Mouse (Mus musculus): ENCODE data around the gene Glrx5. TPM values are rescaled to one million over a fixed set of nuclear protein-coding genes. Genes with fewer than 3 reads are reported as not detected.

The Glrx5 gene
- 10 to 100 TPM; 54.6 to 57.3 TPM for total RNA-seq (2021)
- long read RNA-seq, experiment 1, transcript Glrx5-201 (2 exons, 2,925 nt) = major isoform, 160 of 209 reads
- long read RNA-seq, experiment 1, partial matches to known transcripts = 48 of 209 reads
- long read RNA-seq, experiment 1, other reads (novel, unspliced or antisense) = 1 of 209 reads
- long read RNA-seq, experiment 2, transcript Glrx5-201 (2 exons, 2,925 nt) = major isoform, 105 of 136 reads
- long read RNA-seq, experiment 2, partial matches to known transcripts = 30 of 136 reads
- long read RNA-seq, experiment 2, other reads (novel, unspliced or antisense) = 1 of 136 reads

DNA sequence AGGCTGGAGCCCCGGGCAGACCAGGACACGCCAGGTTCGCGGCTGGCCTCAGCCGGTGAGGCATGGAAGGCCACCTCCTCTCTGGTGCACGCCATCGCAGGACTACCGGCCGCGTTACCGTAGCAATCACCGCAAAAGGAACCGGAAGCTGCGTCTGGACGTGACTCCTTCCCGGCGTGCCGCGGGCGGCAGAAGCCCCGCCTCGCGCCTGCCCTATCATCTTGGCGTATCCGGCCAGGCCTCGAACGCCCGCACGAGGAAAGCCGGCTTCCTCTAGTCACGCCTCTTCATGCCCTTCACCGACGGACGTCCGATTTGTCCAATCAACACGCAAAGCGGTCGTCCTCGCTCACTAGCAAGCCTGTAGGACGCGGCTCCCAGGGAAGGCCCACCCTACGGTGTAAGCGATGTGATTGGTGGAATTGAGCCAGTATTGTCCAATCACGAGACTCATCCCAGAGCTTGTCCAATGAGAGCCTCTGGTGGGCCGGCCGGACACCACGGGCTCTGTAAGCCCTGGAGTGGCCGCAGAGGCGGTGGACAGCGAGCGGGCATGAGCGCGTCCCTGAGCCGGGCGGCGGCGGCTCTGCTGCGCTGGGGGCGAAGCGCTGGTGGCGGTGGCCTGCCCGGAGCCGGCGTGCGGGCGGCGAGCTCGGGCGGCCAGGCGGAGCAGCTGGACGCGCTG, at the start of gene Glrx5:
Gene Glrx5, plus strand, starts transcription at position 542 of the 685 bp plus-strand sequence.
- peak; percentile 100 for DNase-seq (ENCODE audit: low spot score)

DNA sequence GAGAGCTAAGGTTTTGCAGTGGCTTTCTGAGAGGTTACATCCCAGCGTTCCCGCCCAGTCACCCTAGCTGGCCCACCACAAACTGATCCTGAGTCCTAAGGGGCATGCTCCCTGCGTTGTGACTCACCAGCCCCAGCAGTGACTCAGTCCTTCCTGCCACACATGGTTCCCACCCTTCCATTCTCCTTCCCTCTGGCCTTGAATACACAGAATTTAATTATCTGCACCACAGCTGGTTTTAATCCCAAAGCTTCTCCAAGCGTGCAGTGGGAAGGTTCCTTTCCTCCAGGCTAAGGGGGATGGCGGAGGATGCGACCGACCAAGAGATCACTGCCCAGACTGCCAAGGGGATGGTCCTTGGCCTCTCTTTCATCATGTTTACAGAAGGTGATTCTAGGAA, 49.0 kb upstream of the Glrx5 start:
- DNase-seq (ENCODE audit: low spot score) = peak; percentile 65

DNA sequence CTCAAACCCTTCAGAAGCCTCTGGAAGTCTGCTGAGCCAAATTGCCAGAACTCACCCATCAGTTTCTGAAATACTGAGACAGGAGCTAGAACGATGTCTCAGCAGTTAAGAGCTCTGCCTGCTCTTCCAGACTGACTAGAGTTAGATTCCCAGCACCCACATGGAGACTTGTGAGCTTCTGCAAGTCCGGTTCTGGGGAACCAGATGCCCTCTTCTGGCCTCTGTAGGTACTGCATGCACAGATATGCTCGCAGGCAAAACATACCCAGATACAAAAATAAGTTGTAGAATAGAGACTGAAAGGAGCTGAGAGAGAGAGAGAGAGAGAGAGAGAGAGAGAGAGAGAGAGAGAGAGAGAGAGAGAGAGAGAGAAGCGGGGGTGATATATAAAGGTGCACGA, 47.4 kb upstream of the Glrx5 start:
- no peak for DNase-seq (ENCODE audit: low spot score)

DNA sequence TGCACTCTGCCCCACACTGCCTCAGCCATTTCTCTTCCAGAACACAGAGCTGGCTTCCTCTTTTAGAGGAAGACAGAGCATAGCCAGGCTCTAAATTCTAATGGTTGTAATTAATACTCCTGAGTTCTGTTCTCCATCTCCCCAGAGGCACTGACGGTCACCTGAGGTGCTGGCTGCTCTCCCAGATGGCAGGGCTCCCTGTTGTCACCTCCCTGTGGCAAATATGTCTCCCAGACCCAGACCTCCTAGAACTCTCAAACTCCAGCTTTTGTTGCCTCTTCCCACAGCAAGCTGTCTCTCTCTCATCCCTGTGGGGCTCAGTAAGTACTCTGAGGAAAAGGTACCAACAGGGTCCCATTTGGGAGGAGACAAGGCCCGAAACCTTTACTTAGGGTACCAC, 46.5 kb upstream of the Glrx5 start:
- DNase-seq (ENCODE audit: low spot score) = no peak

DNA sequence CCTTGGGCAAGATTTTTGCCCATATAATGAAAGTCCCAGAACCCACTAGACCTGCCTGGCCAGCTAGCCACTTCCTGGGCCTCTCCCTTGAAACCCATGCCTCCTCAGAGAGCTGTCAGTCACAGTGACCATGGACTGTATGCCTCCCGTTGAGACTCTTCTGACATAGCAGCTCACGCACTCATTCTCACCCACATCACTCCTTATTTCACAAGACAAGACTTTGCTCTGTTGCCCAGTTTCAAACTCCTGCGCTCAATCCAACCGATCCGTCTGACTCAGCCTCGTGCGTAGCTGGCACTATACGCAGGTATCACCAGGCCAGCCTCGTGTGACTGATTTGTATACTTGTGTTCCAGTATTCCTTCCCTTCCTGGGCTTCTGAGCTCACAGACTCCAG, 45.7 kb upstream of the Glrx5 start:
- no peak for DNase-seq (ENCODE audit: low spot score)

DNA sequence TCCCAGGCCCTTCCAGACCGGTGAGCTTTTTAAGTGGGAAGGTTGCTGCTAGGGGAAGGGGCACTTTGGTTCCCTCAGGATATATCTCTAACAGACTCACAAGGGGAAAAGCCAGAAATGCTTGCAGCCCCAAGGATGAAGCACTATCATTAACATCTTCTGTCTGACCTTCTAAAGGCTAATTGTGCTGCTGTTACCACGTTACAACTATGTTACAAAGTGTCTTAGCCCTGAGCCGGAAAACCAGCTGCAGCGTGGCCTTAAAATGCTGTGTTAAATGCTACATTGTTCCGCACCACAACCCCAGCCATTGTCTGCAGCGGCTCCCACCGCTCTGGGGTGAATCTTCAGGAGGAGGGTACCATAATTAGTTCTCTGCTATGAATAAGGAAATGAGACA, 44.6 kb upstream of the Glrx5 start:
- no peak for DNase-seq (ENCODE audit: low spot score)

DNA sequence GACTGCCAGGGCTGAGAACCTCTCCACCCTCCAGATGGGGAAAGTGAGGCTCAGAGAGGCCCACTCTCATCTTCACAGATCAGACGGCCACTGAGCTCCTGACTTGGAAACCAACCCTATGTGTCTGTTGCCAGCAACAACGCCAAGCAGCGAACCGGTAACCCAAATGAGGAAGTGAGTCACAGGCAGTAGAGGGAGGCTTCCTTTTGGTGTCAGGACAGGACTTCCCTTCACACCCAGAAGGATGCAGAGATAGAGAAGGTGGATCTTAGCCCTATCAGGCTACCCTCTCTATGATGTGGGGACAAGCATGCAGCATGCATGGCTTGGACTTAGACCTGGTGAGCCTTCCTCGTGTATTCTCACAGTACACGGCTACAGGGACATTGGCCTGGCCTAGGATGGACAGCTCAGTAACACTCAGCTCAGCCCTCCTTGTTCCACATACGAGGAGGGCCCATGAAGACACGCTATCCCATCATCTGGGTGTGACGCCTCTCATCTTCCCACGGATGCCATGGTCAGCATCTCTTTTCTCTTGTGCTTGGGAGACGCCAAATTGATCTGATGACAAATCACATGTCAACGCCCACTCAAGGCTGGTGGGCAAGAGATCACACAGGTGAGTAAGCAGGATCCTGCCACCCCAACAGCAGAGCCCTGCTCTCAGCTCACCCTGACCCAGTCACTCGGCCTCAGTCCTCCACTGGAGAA, 41.6 kb upstream of the Glrx5 start:
- no peak for DNase-seq (ENCODE audit: low spot score)

DNA sequence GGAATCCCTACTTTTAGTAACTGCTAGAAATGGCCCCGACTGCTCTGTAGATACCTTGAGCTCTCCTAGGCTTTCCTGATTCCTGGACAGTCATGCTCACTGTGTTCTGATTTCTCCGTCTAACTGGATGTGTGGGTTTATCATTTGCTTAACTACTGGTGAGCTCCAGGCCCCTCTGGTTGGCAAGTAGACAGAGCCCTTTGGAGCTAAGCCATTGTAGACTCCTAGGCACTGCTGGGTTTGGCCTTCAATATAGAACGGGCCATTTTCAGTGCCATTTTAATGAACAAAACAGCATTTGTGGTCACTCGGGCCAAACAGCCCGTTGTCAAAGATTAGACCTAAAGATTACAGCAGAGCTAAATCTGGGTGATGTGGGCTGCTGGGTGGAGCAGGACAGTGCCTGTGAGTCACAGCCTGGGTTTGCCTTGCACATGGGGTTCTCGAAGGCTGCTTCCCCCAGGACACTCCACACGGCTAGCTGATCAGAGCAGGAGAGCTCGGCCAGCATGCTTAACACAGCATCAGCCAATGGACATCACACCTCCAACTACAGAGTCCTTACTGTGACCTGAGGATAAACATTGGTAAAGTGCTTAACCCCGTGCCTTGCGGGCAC, 40.3 kb upstream of the Glrx5 start:
- peak; percentile 43 for DNase-seq (ENCODE audit: low spot score)

DNA sequence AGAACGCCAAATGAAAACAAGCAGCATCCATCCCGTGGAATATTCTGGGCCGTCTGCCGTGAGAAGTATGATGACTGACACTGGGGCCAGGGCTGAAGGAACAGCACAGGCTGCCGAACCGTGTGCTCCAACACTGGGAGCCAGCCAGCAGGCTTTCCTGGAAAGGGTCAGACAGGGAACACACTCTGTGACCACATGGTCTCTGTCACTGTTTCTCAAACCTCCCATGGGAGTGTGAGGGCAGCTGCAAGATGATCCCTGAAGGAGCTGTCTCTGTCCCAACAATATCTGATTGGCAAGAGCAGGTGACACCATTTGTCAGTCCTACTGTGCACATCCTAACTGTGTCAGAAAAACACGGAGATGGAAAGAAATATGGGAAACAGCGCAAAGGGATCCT, 39.6 kb upstream of the Glrx5 start:
- DNase-seq (ENCODE audit: low spot score) = peak; percentile 74

DNA sequence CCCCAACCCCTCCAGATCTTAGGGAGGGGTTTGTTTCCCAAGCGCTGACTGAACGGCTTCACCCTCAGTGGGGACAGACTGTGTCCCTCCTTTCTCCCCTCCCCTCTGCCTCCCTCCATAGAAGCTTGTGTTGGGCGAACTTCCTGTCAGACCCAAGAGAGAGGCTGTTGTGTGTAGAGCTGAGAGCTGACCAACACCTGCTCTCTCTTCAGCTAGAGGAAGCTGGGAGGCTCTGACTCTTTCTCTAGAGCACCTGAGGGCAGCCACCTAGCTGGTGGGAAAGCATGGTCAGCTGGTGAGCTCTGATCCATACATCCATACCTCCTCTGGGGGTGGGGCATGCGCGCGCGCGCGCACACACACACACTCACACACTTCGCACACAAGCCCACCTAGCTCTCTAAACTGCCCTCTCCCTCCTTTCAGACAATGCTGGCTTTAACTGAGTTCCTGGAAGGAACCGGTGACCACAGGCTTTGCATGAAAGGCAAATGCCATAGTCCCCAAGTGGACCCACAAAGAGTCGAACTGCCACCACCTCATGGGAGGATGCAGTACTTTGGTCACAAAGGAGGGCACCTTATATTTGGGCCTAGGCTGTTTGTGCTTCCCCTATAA, 37.1 kb upstream of the Glrx5 start:
- no peak for DNase-seq (ENCODE audit: low spot score)

DNA sequence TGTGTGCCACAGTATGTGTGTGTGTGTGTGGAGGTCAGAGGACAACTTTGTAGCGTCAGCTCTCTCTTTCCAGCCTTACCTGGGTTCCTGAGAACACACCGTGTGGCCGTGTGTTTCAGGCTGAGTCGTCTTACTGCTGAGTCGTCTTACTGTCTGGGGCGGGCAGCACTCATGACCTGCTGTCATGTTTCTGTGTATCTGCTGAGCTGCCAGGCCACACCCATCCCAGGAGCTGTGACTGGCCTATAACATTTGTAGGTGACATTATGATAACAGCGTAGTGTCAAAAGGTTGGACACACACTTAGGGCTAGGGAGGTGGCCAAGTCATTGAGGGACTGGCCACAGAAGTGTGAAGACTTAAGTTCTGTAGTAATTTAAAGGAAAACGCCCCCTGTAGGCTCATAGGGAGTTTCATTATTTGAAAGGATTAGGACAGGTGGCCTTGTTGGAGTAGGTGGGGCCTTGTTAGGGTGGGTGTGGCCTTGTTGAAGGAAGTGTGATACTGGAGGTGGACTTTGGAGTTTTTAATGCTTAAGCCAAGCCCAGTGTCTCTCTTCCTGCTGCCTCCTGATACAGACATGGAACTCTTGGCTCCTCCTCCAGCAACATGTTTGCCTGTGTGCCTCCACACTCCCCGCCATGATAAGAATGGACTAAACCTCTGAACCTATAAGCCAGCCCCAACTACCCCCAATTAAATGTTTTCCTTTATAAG, 36.3 kb upstream of the Glrx5 start:
- DNase-seq (ENCODE audit: low spot score) = no peak

DNA sequence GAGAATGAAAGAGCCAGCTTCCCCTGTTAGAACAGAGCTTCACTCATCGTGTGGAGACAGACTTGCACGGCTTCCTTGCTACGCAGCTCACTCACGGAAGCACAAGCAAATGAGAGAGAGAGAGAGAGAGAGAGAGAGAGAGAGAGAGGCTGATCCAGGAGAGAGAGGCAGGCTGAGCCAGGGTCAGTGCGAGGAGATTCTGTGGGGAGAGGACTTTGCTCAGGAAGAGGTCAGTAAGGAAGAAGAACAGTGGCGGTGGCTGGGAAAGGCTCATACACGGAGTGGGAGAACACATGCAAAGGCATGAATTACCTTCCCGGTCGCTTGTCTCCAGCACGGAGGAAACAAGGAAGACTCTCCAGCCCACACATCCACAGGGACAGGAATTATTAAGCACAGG, 35.3 kb upstream of the Glrx5 start:
- DNase-seq (ENCODE audit: low spot score) = no peak

DNA sequence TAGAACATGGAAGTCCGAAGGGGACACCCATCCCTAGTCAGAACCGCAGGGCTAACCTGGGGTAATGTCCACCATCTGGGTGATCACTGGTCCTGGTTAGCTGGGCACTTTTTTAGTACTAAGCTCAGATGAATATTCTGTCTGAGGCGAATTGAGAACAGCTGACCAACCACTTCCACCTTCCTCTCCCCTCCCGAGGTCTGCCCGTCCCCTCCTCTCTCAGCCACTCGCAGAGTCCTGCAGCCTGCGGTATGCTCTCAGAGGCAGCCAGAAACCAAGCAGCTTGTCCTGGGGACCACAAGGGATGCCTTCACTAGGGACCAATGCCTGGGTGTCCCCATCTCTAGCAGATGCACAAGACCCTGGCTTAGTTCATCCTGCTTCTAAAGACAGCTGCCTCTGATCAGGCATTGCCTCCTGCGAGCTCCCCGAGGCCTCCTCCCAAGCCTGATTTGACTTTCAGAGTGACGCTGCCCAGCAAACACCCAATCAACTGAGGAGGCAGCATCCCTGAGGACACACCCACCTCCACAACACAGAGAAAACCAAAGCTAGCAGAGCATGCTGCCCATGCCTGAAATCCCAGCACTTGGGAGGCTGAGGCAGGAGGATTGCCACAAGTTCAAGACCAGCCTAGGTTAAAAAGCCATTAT, 34.7 kb upstream of the Glrx5 start:
- DNase-seq (ENCODE audit: low spot score) = no peak

DNA sequence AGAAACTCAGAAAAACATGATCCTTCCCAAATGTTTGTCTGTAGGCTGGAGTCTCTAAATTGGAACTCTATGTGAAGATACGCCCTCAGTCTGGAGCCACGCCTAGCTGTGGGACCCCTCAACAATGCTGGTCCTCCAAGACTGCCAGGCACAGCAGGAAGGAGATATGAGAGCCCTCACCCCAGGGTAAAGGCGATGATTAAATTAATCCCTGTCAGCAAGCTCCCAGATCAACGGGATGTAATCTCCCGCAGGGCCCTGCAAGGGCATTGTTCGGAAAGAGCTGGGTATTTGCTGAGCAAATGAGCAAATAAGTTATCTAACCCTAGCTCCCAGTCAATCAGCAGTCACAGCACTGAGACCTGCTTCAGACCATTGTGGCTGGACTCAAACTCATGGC, 33.9 kb upstream of the Glrx5 start:
- DNase-seq (ENCODE audit: low spot score) = no peak

DNA sequence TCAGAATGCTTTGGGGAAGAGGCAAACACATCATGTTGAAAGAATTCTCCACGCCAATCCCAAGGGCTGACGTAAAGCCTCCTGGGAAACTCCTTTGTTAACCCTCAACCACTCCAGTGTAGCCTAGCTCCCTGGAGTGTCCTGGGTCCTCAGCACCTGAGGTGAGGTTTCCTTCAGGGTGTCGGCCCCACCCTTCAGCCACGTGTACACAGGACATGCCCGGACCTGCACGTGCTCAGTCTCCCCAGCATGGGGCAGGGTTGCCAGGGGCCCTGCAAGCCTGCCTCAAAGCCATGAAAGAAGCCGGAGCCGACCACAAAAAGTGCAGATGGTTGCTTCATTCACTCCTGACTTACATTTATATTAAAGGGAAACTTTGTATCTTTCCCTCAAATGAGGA, 33.3 kb upstream of the Glrx5 start:
- DNase-seq (ENCODE audit: low spot score) = no peak

DNA sequence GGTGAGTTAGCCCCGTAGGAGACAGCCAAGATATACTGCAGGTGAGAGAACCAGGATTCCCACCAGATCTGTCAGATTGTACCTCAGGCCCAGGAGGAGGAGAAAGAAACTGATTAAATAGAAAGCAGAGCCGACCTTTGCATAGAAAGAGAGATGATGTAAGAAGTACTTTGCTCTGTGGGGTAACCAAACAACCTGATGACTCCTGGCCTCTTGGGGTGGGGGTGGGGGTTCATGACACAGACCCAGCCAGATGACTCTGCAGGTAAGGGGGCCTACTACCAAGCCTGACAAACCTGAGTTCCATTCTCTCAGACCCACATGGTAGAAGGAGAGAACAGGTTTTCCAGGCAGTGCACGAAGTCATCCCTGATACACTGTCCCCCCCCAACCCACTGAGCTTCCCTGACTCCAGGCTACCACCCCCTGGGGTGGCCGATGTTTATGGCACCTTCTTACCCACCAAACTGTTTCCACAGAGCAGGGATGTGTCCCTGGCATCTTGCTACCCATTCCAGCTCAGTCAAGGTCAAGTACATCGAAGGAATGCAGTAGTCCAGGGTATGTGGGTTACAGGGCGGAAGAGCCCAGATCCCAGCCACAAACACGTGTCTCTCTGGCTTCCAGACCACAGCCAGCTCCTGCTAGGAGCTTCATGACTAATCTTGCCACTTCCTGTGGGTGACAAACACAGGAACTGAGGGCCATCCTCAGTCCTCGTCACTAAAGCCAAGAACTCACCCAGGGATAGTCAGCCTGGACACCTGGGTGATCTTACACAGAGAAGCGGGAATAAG, 31.8 kb upstream of the Glrx5 start:
- no peak for DNase-seq (ENCODE audit: low spot score)

DNA sequence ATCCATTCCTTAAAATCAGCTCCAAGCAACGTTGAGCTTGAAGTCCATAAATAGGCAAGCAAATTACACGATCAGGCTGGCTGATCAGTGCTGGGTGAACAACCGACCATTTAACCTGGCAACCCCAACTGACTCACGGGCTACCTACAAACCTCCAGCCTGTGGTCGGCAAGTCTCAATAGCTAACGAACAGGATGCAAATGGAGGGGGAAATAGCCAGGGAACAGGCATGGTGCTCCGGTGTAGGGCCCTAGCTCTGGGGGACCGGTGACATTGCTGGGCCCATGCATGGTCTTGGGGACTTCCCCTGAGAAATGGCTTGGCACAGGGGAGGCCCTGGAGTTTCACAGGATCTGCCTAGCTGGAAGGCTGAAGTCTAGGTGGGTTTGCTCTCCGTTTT, 31.2 kb upstream of the Glrx5 start:
- DNase-seq (ENCODE audit: low spot score) = no peak

DNA sequence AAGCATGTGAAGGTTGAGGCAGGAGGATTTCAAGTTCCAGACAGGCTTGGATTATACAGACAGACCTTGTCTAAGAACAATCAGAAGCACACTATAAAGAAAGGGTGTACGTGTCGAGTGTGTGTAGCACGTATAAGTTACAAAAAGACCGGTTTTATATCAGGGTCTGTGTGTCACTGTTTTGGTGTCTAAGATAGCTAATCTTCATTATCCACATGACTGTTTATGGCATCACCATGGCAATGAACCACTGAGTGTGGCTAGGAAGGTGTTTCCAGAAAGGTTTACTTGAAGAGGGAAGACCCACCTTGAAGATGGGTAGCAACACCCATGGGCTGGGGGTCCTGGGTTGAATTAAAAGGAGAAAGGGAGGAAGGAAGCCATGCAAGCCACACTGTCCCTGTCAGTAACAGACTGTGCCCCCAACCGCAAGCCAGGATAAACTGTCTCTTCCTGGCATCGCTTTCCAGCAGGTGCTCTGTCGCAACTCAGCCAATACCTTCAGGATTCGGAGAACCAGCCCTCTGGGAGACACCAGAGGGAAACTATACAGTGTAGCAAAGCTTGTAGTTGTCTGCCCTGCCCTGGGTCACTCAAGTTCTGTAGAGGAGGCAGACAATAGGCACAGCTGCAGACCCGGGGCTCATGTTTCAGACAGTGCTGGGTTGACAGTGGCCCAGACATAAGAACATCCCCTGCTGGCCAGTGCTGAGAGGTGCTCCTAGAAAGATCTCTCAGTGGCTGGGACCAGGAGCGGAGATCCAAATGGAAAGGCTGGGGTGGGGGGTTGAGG, 30.0 kb upstream of the Glrx5 start:
- DNase-seq (ENCODE audit: low spot score) = no peak

DNA sequence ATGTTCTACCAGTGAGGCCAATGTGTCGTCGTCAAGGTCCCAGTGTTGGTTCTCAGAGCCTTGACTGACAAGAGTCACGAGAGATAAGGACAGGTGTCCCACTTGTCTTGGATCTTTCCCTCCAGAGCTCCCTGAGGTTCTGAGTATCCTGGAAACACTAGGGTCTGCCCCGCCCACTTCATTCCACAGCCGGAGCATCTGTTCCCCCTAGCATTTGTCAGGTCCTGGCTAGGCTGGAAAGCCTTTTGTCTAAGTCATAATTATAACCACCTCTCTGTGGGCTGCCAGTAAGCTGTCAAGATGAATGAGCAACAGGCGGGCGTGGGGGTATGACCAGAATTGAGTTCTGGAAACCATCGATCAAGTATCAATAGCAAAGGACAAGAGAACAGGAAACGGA, 29.3 kb upstream of the Glrx5 start:
- no peak for DNase-seq (ENCODE audit: low spot score)
